Mouse (Mus musculus): Measurements from ENCODE around the gene Rilpl1. TPM values are rescaled to one million over a fixed set of nuclear protein-coding genes. Genes with fewer than 3 reads are reported as not detected.

Gene Rilpl1
- polyA plus RNA-seq, 1 experiment from 2014 or later: 21.8 TPM

GRCm38 (mm10) chr5:124444661-124445561 lies 86.3 kb downstream of the Rilpl1 start:
- ATAC-seq (replicated peaks; ENCODE audit: low FRiP score): peak; percentile 90
- 4% methylated on average over 66 of the region's 66 CpGs for WGBS

DNA sequence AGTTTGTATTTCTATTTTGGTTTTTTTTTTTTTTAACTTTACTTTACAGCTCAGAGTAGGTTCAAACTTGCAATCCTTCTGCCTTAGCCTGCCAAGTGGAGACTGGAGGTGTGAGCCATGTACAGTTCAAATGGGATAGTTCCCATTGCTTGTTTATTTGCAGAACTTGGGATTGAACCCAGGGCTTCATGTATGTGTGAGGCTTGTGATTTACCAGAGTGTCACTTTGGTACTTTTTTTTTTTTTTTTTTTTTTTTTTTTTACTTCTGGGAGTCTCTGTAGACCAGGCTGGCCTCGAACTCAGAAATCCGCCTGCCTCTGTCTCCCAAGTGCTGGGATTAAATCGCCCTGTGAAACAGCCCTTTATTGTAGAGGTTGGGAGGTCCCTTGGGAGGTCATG lies 87.0 kb downstream of the Rilpl1 start:
- H3K4me1 ChIP-seq: peaks cover 45% of the 10 kb centered on the region
- 81% methylated on average over 3 of the region's 3 CpGs for WGBS
- H3K4me3 ChIP-seq (replicated peaks): peak overlapping the region; percentile 93; the same call in 1 of the 2 replicates
- peak overlapping the region; percentile 88 for H3K27ac ChIP-seq
- no peaks in the 10 kb centered on the region for H3K9me3 ChIP-seq (replicated peaks)
- 0 out of 2 replicates have a peak overlapping the region, but pooled peaks have one; percentile 94 for H3K9ac ChIP-seq
- no peak for ATAC-seq (replicated peaks; ENCODE audit: low FRiP score)
- peak overlapping the region; percentile 74 for H3K4me2 ChIP-seq
- peaks cover 22% of the 10 kb centered on the region for H3K36me3 ChIP-seq
- no peaks in the 10 kb centered on the region for H3K27me3 ChIP-seq

More at GRCm38 (mm10) chr5:124444661-124445561, 86.3 kb downstream of the Rilpl1 start:
- peaks cover 29% of the 10 kb centered on the region for H3K36me3 ChIP-seq
- peak overlapping the region; percentile 94 for H3K9ac ChIP-seq
- H3K4me2 ChIP-seq: peak overlapping the region; percentile 74
- peak overlapping the region; percentile 93 for H3K4me3 ChIP-seq (replicated peaks)
- peaks cover 50% of the 10 kb centered on the region for H3K4me1 ChIP-seq
- peak overlapping the region; percentile 88 for H3K27ac ChIP-seq
- H3K27me3 ChIP-seq: no peaks in the 10 kb centered on the region
- no peaks in the 10 kb centered on the region for H3K9me3 ChIP-seq (replicated peaks)

Other genes with a start within 250 kb of the Rilpl1 start
- gene Mphosph9, start 203.4 kb downstream of the Rilpl1 start, polyA plus RNA-seq (2015; fragmentation: Nextera tagmentation; extraction: Ambion mirVana): 13.4 TPM in 2 replicates
- gene 2810006K23Rik, start 203.3 kb downstream of the Rilpl1 start, polyA plus RNA-seq (2015; fragmentation: Nextera tagmentation; extraction: Ambion mirVana): 20.0 and 21.7 TPM in 2 replicates
- gene Cdk2ap1, start 168.3 kb downstream of the Rilpl1 start, polyA plus RNA-seq (2015; fragmentation: Nextera tagmentation; extraction: Ambion mirVana): 39.0 and 44.9 TPM in 2 replicates
- 90.0 and 96.2 TPM in 2 replicates for gene Sbno1, start 105.4 kb downstream of the Rilpl1 start, polyA plus RNA-seq (2015; fragmentation: Nextera tagmentation; extraction: Ambion mirVana)
- 45.5 and 49.9 TPM in 2 replicates for gene Kmt5a, start 91.5 kb downstream of the Rilpl1 start, polyA plus RNA-seq (2015; fragmentation: Nextera tagmentation; extraction: Ambion mirVana)
- 29.6 and 32.8 TPM in 2 replicates for gene Rilpl2, start 53.0 kb downstream of the Rilpl1 start, polyA plus RNA-seq (2015; fragmentation: Nextera tagmentation; extraction: Ambion mirVana)
- 26.7 and 27.4 TPM in 2 replicates for gene Snrnp35, start 48.3 kb downstream of the Rilpl1 start, polyA plus RNA-seq (2015; fragmentation: Nextera tagmentation; extraction: Ambion mirVana)
- 519 and 585 TPM in 2 replicates for gene Tmed2, start 9.3 kb upstream of the Rilpl1 start, polyA plus RNA-seq (2015; fragmentation: Nextera tagmentation; extraction: Ambion mirVana)
- 13.6 and 15.8 TPM in 2 replicates for gene Ddx55, start 21.5 kb upstream of the Rilpl1 start, polyA plus RNA-seq (2015; fragmentation: Nextera tagmentation; extraction: Ambion mirVana)
- gene Eif2b1, start 47.7 kb upstream of the Rilpl1 start, polyA plus RNA-seq (2015; fragmentation: Nextera tagmentation; extraction: Ambion mirVana): 72.5 and 73.1 TPM in 2 replicates
- gene Gtf2h3, start 47.7 kb upstream of the Rilpl1 start, polyA plus RNA-seq (2015; fragmentation: Nextera tagmentation; extraction: Ambion mirVana): 72.8 and 78.7 TPM in 2 replicates
- gene Atp6v0a2, start 97.2 kb upstream of the Rilpl1 start, polyA plus RNA-seq (2015; fragmentation: Nextera tagmentation; extraction: Ambion mirVana): 45.7 and 47.2 TPM in 2 replicates
- gene Dnah10, start 193.7 kb upstream of the Rilpl1 start, polyA plus RNA-seq (2015; fragmentation: Nextera tagmentation; extraction: Ambion mirVana): 0.10 and 0.27 TPM in 2 replicates